Mouse (Mus musculus): ENCODE data around the gene Pdlim7. TPM values are rescaled to one million over a fixed set of nuclear protein-coding genes. Genes with fewer than 3 reads are reported as not detected.

Gene Pdlim7
- 12.7 and 13.0 TPM in 2 replicates for total RNA-seq (2015)
- total RNA-seq (2017) = 5.3 and 5.9 TPM in 2 replicates

- ATAC-seq (replicated peaks; ENCODE audit: poor library complexity) = peak; percentile 59
Observed at GRCm38 (mm10) chr13:55513111-55513748, at the start of gene Pdlim7. TSS of gene Pdlim7 (minus strand) at chr13:55513676.

- no peak for ATAC-seq (replicated peaks; ENCODE audit: poor library complexity)
Observed at GRCm38 (mm10) chr13:55557499-55557898, 44.0 kb upstream of the Pdlim7 start.

- ATAC-seq (replicated peaks; ENCODE audit: poor library complexity) = no peak
Observed at GRCm38 (mm10) chr13:55555921-55556320, 42.4 kb upstream of the Pdlim7 start.

GRCm38 (mm10) chr13:55549061-55549460 lies 35.6 kb upstream of the Pdlim7 start:
- no peak for ATAC-seq (replicated peaks; ENCODE audit: poor library complexity)

GRCm38 (mm10) chr13:55548426-55548825 lies 35.0 kb upstream of the Pdlim7 start:
- ATAC-seq (replicated peaks; ENCODE audit: poor library complexity) = no peak

- ATAC-seq (replicated peaks; ENCODE audit: poor library complexity) = no peak
Observed at GRCm38 (mm10) chr13:55547916-55548315, 34.4 kb upstream of the Pdlim7 start.

GRCm38 (mm10) chr13:55544792-55545191 lies 31.3 kb upstream of the Pdlim7 start:
- peak; percentile 84 for ATAC-seq (replicated peaks; ENCODE audit: poor library complexity)

GRCm38 (mm10) chr13:55543447-55543846 lies 30.0 kb upstream of the Pdlim7 start:
- no peak for ATAC-seq (replicated peaks; ENCODE audit: poor library complexity)

- ATAC-seq (replicated peaks; ENCODE audit: poor library complexity) = no peak
Observed at GRCm38 (mm10) chr13:55542891-55543290, 29.4 kb upstream of the Pdlim7 start.

- ATAC-seq (replicated peaks; ENCODE audit: poor library complexity) = no peak
Observed at GRCm38 (mm10) chr13:55540933-55541332, 27.5 kb upstream of the Pdlim7 start.

- ATAC-seq (replicated peaks; ENCODE audit: poor library complexity) = peak; percentile 93
Observed at GRCm38 (mm10) chr13:55536194-55537175, 23.0 kb upstream of the Pdlim7 start, which contains the start of gene Ddx41. TSS of gene Ddx41 (minus strand) at chr13:55536658.

GRCm38 (mm10) chr13:55535796-55536193 lies 22.3 kb upstream of the Pdlim7 start:
- no peak for ATAC-seq (replicated peaks; ENCODE audit: poor library complexity)

GRCm38 (mm10) chr13:55535191-55535590 lies 21.7 kb upstream of the Pdlim7 start:
- no peak for ATAC-seq (replicated peaks; ENCODE audit: poor library complexity)

- ATAC-seq (replicated peaks; ENCODE audit: poor library complexity) = peak; percentile 45
Observed at GRCm38 (mm10) chr13:55529198-55529915, 15.9 kb upstream of the Pdlim7 start, which contains the start of gene Dok3. TSS of gene Dok3 (minus strand) at chr13:55529296.

GRCm38 (mm10) chr13:55527834-55528772 lies 14.6 kb upstream of the Pdlim7 start:
- ATAC-seq (replicated peaks; ENCODE audit: poor library complexity) = peak; percentile 63

- no peak for ATAC-seq (replicated peaks; ENCODE audit: poor library complexity)
Observed at GRCm38 (mm10) chr13:55527212-55527611, 13.7 kb upstream of the Pdlim7 start.

- ATAC-seq (replicated peaks; ENCODE audit: poor library complexity) = peak; percentile 15
Observed at GRCm38 (mm10) chr13:55525733-55526553, 12.5 kb upstream of the Pdlim7 start.

- no peak for ATAC-seq (replicated peaks; ENCODE audit: poor library complexity)
Observed at GRCm38 (mm10) chr13:55523951-55524600, 10.6 kb upstream of the Pdlim7 start.

- ATAC-seq (replicated peaks; ENCODE audit: poor library complexity) = no peak
Observed at GRCm38 (mm10) chr13:55523278-55523677, 9.8 kb upstream of the Pdlim7 start.
